Mouse (Mus musculus) liver, adult 2 months (tissue): ENCODE measurements around the gene Pnmt. TPM values are rescaled to one million over a fixed set of nuclear protein-coding genes. Genes with fewer than 3 reads are reported as not detected.

Experiments
- DNase-seq: peaks from one replicate; pipeline ENCODE4 v3.0.0-alpha.2; 2011; ENCODE audit warnings: low read depth, low spot score; ENCODE audit errors: extremely low read depth
- H3K27ac ChIP-seq: fragments of 200-500 bp; replicated peaks from 2 replicates; pipeline ENCODE4 v1.5.1; 2012; ENCODE audit warnings: low read depth, mild to moderate bottlenecking, control low read depth, inconsistent platforms, low read length; ENCODE audit not compliant: insufficient read depth
- H3K27me3 ChIP-seq: fragments of 200-500 bp; 2 replicates; pipeline ENCODE4 v1.6.1; 2012; ENCODE audit warnings: mild to moderate bottlenecking, moderate library complexity, low read length, inconsistent platforms; ENCODE audit not compliant: control insufficient read depth, insufficient read depth
- H3K36me3 ChIP-seq: fragments of 200-500 bp; 2 replicates; pipeline ENCODE4 v1.6.1; 2012; ENCODE audit warnings: low read length, inconsistent platforms; ENCODE audit not compliant: control insufficient read depth, insufficient read depth
- H3K4me1 ChIP-seq: fragments of 200-500 bp; 2 replicates; pipeline ENCODE4 v1.6.1; 2011; ENCODE audit warnings: low read length; ENCODE audit not compliant: control insufficient read depth, insufficient read depth
- H3K4me3 ChIP-seq: fragments of 200-500 bp; 2 replicates; pipeline ENCODE4 v1.5.1; 2011; ENCODE audit warnings: low read depth, mild to moderate bottlenecking, control low read depth, low read length, moderate library complexity; ENCODE audit not compliant: insufficient read depth
- H3K79me2 ChIP-seq: fragments of 200-500 bp; 2 replicates; pipeline ENCODE4 v1.6.1; 2012; ENCODE audit warnings: inconsistent platforms, mild to moderate bottlenecking, low read length, moderate library complexity; ENCODE audit not compliant: control insufficient read depth, insufficient read depth
- H3K9ac ChIP-seq: fragments of 200-500 bp; 2 replicates; pipeline ENCODE4 v1.6.1; 2012; ENCODE audit warnings: low read depth, mild to moderate bottlenecking, control low read depth, inconsistent platforms, low read length
- CTCF ChIP-seq: fragments of 200-500 bp; IDR thresholded peaks from 2 replicates; pipeline ENCODE4 v1.5.1; 2011; ENCODE audit warnings: low read depth, low read length, control low read depth
- POLR2A ChIP-seq: fragments of 200-500 bp; IDR thresholded peaks from 2 replicates; pipeline ENCODE4 v1.6.1; 2011; ENCODE audit warnings: low read length, control low read depth; ENCODE audit not compliant: insufficient read depth; ENCODE audit errors: extremely low read depth
- WGBS: fragments of 180-500 bp; shearing (Covaris S2); methylation state at CpG from one replicate; pipeline ENCODE4 v1.1.7; 2018; 5-methylcytosine and 5-hydroxymethylcytosine counted together
- polyA plus RNA-seq: library from polyadenylated mRNA; depleted of rRNA; stranded (reverse); fragments of >200 nt; gene quantifications from 2 replicates; pipeline ENCODE4 v1.2.3, GENCODE M21; 2012
- total RNA-seq: library from RNA; depleted of rRNA; stranded (reverse); fragments of >200 nt; gene quantifications from 2 replicates; pipeline ENCODE4 v1.2.3, GENCODE M21; 2014

Pnmt gene
- total and polyA plus RNA-seq, 2 experiments, result not detected

GRCm38 (mm10) chr11:98394301-98394700 lies 8.1 kb downstream of the Pnmt start:
- WGBS, result 43% methylated on average over 6 of the region's 6 CpGs
- no peak for DNase-seq
- H3K36me3 ChIP-seq, result no peaks in the 10 kb centered on the region
- H3K27ac ChIP-seq, result no peak overlapping the region
- TF ChIP-seq CTCF, result no peak
- no peak for TF ChIP-seq POLR2A
- H3K27me3 ChIP-seq, result no peaks in the 10 kb centered on the region
- H3K4me1 ChIP-seq, result no peaks in the 10 kb centered on the region
- no peak overlapping the region for H3K4me3 ChIP-seq
- H3K9ac ChIP-seq, result no peak overlapping the region
- no peaks in the 10 kb centered on the region for H3K79me2 ChIP-seq

GRCm38 (mm10) chr11:98395041-98395440 lies 8.8 kb downstream of the Pnmt start:
- TF ChIP-seq CTCF (no peak), POLR2A (no peak)
- no peaks in the 10 kb centered on the region for H3K4me1 ChIP-seq
- H3K79me2 ChIP-seq, result no peaks in the 10 kb centered on the region
- WGBS, result 29% methylated on average over 4 of the region's 4 CpGs
- H3K4me3 ChIP-seq, result no peak overlapping the region
- no peaks in the 10 kb centered on the region for H3K27me3 ChIP-seq
- H3K27ac ChIP-seq, result no peak overlapping the region
- no peak overlapping the region for H3K9ac ChIP-seq
- no peaks in the 10 kb centered on the region for H3K36me3 ChIP-seq
- no peak for DNase-seq

DNA sequence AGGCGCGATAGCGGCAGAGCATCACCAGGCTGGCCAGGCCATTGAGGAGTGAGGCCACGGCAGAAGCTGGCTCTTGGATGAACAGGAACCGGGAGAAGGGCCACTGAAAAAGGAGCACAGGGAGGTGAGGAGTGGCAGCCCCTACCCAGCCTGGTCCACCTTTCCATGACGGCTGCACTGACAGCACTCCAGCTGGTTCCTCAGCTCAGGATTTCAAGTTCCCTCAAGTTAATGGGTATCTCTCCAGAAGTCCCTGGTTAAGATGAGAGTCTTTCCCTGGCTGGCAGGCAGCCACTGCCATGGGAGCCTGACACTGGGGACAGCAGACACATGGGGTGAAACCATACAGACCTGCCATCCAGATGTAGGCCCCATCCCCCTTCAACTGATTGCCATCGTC lies 11.7 kb downstream of the Pnmt start:
- WGBS, result 93% methylated on average over 7 of the region's 7 CpGs
- Histone ChIP-seq H3K27me3 (no peaks in the 10 kb centered on the region), H3K4me1 (peaks cover 2% of the 10 kb centered on the region), H3K27ac (no peak overlapping the region), H3K36me3 (no peaks in the 10 kb centered on the region), H3K79me2 (no peaks in the 10 kb centered on the region), H3K9ac (no peak overlapping the region), H3K4me3 (no peak overlapping the region)
- TF ChIP-seq CTCF, result no peak
- no peak for TF ChIP-seq POLR2A
- no peak for DNase-seq

- DNase-seq, result peak; percentile 74
- WGBS, result under 1% methylated on average over 40 of the region's 40 CpGs
- Histone ChIP-seq H3K4me1 (peaks cover 2% of the 10 kb centered on the region), H3K9ac (peak within 1 kb of the TSS; percentile 82), H3K27ac (peak within 1 kb of the TSS; percentile 20; the same call in 1 of the 2 replicates), H3K79me2 (no peaks in the 10 kb centered on the region), H3K27me3 (no peaks in the 10 kb centered on the region), H3K4me3 (peak within 1 kb of the TSS; percentile 76), H3K36me3 (no peaks in the 10 kb centered on the region)
- TF ChIP-seq POLR2A (0 out of 2 replicates have a peak, but pooled peaks have one; percentile 15), CTCF (no peak)
Measured at GRCm38 (mm10) chr11:98400161-98400726, 14.0 kb downstream of the Pnmt start, which contains the start of gene Pgap3. Gene Pgap3 (minus strand): TSS chr11:98400490.

GRCm38 (mm10) chr11:98400816-98401215 lies 14.6 kb downstream of the Pnmt start:
- DNase-seq, result peak; percentile 10
- no peak overlapping the region for H3K9ac ChIP-seq
- H3K27ac ChIP-seq, result no peak overlapping the region
- H3K79me2 ChIP-seq, result no peaks in the 10 kb centered on the region
- no peak overlapping the region for H3K4me3 ChIP-seq
- TF ChIP-seq CTCF (no peak), POLR2A (no peak)
- no peaks in the 10 kb centered on the region for H3K36me3 ChIP-seq
- peaks cover 2% of the 10 kb centered on the region for H3K4me1 ChIP-seq
- WGBS, result 35% methylated on average over 3 of the region's 3 CpGs
- no peaks in the 10 kb centered on the region for H3K27me3 ChIP-seq

GRCm38 (mm10) chr11:98406621-98407020 lies 20.4 kb downstream of the Pnmt start:
- Histone ChIP-seq H3K9ac (no peak overlapping the region), H3K79me2 (no peaks in the 10 kb centered on the region), H3K4me3 (no peak overlapping the region), H3K36me3 (no peaks in the 10 kb centered on the region), H3K4me1 (no peaks in the 10 kb centered on the region), H3K27me3 (0 out of 2 replicates have a peak, but pooled peaks cover 5% of the 10 kb centered on the region), H3K27ac (no peak overlapping the region)
- TF ChIP-seq POLR2A (no peak), CTCF (no peak)
- DNase-seq, result no peak
- WGBS, result 81% methylated on average over 6 of the region's 6 CpGs
